Mouse (Mus musculus) heart, adult 11 months (tissue): ENCODE results near the gene Nrap.

Experiments
- DNase-seq: peaks from one replicate; pipeline ENCODE4 v3.0.0; 2022

Nrap gene

DNA sequence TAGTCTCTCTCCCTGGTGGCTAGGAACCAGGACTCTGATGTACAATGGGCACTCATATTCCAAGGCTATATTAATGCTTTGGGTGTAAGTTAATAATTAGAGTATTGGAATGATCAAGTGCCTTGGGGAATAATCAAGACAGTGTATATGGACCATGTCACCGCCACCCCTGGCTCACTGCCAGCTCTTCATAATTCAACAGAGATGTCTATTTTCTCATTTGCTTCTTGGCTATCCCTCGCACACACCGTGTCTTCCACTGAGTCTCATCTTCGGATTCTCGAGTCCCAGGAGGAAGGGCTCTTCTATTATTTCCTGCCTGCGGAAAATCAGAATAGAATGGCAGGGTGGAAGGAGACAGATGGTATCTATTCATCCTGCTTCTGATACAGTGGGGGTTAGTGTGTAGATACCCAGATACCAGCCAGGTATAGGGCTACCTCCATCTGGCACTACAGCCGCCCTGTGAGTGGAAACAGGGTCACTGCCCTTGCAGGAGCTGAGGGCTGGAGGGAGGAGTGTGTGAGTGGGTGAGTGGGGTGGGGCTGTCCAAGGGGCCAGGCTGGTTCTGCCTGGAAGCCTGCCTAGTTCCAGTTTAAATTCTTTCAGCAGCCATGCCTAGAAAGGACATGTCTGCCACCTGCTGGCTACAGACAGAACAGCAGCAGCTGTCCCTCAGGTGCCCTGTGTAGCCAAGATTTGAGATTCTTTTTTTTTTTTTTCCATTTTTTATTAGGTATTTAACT, 95.0 kb downstream of the Nrap start:
- peak; percentile 92 for DNase-seq

DNA sequence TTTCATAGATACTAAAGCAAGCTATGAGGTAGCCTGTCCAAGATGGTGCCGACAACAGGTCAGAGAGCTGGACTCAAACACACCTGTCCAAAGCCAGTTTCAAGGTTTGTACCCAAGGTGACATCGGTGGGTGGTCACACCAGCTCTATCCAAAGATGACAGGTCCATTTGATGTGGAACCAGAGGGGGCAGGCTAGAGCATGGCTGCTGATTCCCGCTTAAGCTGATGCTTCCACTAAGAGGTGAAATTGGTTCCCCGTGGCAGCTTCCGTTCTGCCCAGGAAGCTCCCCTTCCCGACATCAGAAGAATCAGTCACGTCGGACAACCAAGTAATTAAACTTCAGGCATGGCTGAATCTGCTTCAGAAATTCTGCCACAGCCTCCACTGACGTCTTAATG, 97.5 kb downstream of the Nrap start:
- DNase-seq = no peak

DNA sequence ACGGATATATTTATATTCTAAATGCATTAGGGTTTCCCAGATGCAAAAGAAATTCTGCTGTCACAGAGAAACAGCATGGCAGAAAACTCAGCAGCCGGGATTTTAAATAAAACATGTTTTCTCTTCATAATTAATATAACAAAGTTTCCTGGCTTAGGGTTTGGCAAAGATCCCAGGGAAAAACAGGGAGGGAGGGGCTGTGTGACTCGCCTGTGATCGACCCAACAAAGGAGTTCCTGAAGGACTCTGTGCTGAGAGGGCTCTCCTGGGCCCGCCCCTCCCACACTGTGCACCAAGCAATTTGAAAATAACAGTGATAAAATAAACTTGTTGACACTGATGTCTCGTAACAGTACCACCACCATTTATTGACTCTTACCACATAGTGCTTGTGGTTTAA, 97.9 kb downstream of the Nrap start:
- DNase-seq = no peak

DNA sequence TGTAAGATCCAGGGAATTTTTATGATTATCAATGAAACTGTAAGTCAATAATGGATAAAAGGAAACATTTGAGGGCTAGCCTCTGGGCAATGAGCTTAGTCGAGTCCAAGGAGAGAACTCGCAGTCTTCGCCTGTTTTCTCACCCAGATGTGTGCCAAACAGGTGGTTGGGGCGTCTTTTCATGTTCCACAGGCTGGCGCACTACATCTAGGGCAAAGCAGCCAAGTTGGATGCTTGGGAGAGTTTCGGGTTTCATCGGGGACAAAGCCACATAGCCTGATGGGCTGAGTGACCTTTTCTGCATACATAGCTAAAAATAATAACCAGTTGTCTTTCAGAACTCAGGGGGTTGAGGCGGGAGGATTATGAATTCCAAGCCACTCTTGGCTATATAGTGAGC, 100.2 kb downstream of the Nrap start:
- DNase-seq = no peak

DNA sequence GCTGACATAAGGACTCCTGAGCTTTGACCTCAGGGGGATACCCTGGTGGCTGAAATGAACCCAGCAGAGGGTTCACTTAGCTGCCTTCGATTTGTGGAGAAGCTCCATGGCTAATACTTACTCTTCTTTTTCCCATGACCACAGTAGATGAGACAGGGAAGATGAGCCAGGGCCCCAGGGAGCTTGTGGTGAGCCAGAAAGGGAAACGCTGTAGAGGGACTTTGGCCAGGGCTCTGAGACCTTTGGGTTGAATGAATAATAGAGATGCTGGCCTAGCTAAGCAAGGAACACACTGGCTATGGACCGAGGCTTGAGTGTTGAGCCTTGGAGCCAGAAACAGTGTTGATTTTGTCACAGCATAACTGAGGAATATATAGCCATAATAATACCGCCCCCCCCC, 101.4 kb downstream of the Nrap start:
- DNase-seq = no peak

DNA sequence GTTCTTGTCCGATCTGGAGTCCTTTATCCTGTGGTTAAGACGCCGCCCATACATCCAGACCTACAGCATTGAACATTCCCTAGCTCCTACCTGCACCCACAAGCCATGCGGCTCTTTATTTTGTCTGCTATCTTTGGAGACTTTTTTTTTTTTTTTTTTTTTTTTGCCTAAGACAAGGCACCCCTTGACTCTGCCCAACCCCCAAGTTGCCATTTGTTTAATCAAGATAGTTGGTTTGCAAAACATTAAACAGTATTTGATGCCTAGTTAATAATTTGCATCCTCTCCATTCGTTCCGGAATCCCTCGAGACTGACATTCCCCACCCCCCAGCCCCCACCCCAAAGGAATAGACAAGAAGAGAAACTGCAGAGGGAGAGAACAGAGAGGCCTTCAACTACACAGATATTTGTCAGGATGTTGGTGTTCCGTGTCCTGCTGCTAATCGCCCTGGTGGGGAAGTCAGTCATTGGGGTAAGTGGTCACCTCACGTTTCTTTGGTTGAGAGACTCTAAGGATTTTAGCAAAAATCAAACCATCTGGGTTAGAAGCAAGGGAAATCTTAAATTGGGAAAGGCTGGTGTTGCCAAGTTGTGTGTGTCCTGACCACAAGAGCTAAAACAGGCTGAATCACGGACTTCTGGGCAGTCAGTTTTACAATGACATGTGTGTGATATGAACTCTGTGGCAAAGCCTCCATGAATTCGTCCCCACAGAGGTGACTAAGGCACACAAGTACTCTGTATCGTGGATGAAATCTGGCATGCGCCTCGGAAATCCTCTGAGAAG, 102.1 kb downstream of the Nrap start:
- no peak for DNase-seq

DNA sequence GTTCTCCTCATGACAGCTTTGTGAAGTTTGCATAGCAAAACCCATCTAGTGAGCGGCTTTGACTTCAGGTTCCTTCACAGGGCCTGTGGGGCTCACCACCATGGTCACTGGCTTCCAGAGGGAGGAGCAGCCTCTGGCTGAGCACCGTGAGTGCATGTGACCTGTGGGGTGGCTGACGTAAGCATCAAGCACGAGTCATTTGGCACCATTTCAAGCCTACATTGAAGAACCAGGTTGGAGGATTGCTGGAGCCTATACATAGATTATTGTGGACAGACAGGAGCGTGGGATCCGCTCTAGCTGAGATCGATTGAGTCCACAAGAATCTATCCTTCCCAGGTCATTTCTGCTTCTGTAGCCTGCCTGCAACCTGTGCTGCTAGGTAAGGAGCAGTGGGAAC, 103.0 kb downstream of the Nrap start, which contains the start of gene Habp2:
Habp2 (plus strand) TSS at position 272 of the 400 bp plus-strand sequence.
- no peak for DNase-seq

DNA sequence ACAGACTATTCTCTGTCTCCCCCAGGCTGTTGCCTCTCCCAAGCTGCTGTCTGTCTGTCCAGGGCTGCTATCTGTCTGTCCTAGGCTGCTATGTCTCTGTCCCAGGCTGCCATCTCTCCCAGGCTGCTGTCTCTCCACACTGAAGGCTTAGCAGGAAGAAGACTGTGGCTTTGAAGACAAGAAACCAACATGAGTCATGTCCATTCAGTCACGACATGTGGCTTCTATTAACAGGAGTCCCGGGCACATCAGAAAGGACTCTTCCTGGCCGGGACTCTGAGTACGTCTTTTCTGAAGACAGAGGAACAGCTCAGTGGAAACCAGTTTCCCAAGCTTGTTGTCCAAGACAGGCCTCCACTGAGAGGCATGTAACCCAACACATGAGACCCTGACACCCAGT, 104.6 kb downstream of the Nrap start:
- no peak for DNase-seq

DNA sequence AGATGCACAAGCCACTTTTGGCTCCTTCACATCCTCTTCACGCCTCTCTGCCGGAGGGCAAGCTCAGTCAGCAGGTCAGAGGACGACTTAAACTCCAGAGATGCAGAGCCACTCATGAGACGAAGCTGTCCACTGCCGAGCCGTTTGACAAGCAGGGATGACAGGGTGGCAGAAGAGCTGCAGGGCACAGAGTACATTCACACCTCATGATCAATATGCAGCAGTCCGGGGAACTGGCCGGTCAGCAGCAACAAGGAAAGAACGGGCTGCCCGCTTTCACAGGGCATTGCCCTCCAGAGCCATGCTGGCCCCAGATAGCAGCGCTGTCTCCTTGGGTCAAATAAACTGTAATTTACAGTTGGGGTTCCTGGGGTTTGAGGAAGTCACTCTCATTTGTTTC, 111.5 kb downstream of the Nrap start:
- no peak for DNase-seq

DNA sequence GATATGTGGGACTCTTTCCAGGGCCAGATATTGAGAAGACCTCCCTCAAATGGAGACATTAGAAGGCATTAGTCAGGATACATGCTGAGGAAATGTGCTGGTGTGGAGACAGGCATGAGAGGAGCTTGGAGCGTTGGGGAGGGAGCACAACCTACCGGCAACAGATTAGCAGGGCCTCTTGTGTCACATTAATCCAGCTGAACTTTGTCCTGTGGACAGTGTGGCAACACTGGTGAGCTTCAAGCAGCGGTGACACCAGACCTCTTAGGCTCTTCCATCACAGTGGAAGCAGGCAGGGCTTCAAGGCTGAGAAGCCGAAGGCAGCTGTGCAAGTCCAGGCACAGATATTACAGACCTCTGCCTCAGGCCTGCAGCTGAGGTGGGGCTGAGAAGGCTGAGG, 111.9 kb downstream of the Nrap start:
- DNase-seq = no peak

DNA sequence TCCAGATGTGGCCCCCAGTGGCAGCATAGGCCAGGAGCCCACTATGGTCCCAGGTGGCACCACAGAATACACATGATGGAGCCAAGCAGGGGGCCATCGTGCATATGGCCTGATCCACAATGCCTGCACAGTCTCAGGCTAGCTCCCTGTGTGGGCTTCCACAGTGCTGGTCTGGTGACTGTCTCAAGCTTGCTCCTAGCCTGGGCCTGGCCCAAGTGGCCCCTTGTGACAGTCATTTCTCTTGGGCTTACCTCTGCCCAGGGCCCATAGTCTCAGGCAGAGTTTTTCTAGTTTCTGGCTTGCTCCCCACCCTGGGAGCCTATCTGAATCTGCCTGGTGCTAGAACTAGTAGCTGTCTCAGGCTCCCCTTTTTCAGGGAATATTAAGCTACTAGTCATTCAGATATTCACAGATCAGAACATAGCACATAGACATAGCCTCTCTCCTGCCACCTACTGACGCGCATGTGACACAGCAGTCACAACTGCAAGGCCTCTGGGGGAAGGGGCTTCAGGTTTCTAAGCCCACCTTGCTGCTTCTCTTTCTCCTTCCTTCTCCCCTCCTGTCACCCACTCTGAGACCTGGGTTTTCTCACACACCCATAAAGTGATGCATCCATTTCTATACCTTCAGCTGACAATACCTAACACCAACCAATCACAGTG, 112.6 kb downstream of the Nrap start:
- DNase-seq = no peak

DNA sequence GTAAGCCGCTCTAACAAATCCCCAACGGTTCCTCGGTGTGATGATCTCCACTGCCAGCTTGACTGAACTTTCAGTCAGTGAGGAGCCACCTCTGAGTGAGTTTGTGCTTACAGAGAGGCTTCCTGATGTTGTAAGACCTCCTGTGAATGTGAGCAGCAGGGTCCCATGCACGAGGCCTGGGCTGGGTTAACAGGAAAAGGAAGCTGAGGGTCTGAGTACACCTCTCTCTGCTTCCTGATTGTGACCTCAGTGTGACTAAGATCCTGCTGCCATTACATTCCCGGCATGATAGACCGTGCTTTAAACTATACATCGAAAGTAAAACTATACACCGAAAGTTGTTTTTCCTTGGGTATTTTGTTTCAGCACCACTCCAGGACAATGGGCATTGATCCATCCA, 117.8 kb downstream of the Nrap start:
- no peak for DNase-seq
